Mouse (Mus musculus) forebrain, embryonic 13.5 days (tissue): ENCODE measurements at regions not wholly inside any gene's neighbourhood (a gene's known extent, or its start where the extent isn't known, plus 50 kb on each side); places are given as distances from the start of the nearest gene placed in this dataset.

Experiments used
- ATAC-seq: fragments of 200-750 bp; cut with Nextera tagmentation; 2 replicates; pipeline ENCODE4 v1.8.0; 2017
- H3K27ac ChIP-seq: fragments of 300-500 bp; sonication (generic); 2 replicates; pipeline ENCODE4 v1.5.1; 2015; ENCODE audit warnings: inconsistent platforms, mild to moderate bottlenecking, moderate library complexity
- H3K27me3 ChIP-seq: fragments of 300-500 bp; sonication (generic); 2 replicates; pipeline ENCODE4 v1.6.1; 2015; ENCODE audit warnings: mild to moderate bottlenecking, inconsistent platforms
- H3K36me3 ChIP-seq: fragments of 300-500 bp; sonication (generic); 2 replicates; pipeline ENCODE4 v1.6.1; 2015; ENCODE audit warnings: mild to moderate bottlenecking, inconsistent platforms; ENCODE audit not compliant: poor library complexity, severe bottlenecking
- H3K4me1 ChIP-seq: fragments of 300-500 bp; sonication (generic); 2 replicates; pipeline ENCODE4 v1.6.1; 2015; ENCODE audit warnings: inconsistent platforms
- H3K4me2 ChIP-seq: fragments of 300-500 bp; sonication (generic); 2 replicates; pipeline ENCODE4 v1.6.1; 2015; ENCODE audit warnings: inconsistent platforms, mild to moderate bottlenecking, moderate library complexity
- H3K4me3 ChIP-seq: fragments of 300-500 bp; sonication (generic); 2 replicates; pipeline ENCODE4 v1.5.1; 2015; ENCODE audit warnings: mild to moderate bottlenecking, inconsistent platforms
- H3K9ac ChIP-seq: fragments of 300-500 bp; sonication (generic); 2 replicates; pipeline ENCODE4 v1.6.1; 2015; ENCODE audit warnings: mild to moderate bottlenecking, inconsistent platforms
- H3K9me3 ChIP-seq: fragments of 300-500 bp; sonication (generic); replicated peaks from 2 replicates; pipeline ENCODE4 v1.6.1; 2016; ENCODE audit warnings: inconsistent platforms
- WGBS: fragments of 180-500 bp; shearing (Covaris S2); methylation state at CpG from one replicate; pipeline ENCODE4 v1.1.7; 2015; 5-methylcytosine and 5-hydroxymethylcytosine counted together

DNA sequence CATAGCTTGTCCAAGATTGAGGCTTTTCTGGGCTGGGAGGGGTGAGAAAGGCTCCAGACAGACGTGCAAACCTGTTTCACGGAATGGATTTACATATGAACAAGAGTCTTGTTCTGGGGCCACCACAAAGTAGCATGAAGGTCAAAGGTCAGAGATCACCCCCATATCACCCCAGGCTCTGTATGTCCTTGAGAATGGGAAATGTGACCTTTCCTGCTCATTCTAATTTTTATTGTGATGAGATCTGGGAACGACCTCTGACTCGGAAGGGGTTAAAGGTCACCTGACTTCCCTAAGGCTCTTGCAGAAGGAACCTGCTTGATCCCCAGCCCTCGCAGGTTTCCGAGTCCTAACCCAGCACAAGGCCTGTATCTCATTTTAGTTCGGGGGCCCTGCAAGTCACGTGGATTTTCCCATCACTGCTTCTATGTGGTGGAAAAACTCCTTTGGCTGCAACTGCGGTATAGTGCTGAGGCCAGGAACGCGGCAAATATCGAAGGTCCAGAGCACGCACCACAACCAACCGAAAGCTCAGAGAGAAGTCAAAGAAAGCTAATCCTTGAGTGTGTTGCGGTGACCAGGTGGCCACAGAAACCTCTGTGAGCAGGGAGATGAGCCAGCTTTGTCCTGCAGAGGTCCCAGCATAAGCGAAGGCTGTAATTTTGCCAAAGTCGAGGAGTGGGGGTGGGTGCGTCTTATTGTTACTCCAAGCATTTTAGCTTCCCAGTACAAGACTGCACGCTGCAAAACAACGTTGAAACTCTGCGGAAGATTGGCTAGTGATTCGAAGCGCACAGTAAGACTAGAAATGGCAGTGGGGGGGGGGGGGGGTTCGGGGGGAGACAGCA lies 166.1 kb upstream of the Gm3448 start:
- peak; percentile 61 for ATAC-seq
- Histone ChIP-seq H3K36me3 (no peaks in the 10 kb centered on the region), H3K27ac (peak overlapping the region; percentile 90), H3K4me2 (peak overlapping the region; percentile 61), H3K9me3 (no peaks in the 10 kb centered on the region), H3K4me3 (peak overlapping the region; percentile 33), H3K27me3 (no peaks in the 10 kb centered on the region), H3K9ac (peak overlapping the region; percentile 45; the same call in 1 of the 2 replicates), H3K4me1 (peaks cover 21% of the 10 kb centered on the region)
- WGBS = 20% methylated on average over 24 of the region's 24 CpGs

GRCm38 (mm10) chr17:15205799-15206198 lies 164.5 kb upstream of the Gm3448 start:
- 70% methylated on average over 4 of the region's 4 CpGs for WGBS
- no peak overlapping the region for H3K4me2 ChIP-seq

DNA sequence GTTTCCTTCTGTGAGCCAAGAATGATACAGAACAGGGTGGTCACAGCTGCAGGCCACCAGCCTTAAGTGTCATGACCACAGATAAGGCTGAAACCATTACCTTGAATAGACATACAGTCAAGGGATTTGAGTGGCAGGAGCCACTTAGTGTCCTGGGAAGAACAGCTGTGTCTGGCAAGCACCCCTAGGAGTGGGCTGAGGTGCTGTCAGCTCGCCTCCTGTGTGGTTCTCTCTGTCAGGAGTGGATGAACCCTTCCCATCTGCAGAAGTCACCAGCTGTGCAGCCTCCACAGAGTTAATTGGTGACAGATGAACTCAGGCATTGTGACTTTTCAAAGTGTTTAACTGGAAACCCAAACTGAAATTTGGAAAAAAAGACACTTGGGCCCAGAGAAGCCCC lies 163.2 kb upstream of the Gm3448 start:
- no peaks in the 10 kb centered on the region for H3K9me3 ChIP-seq
- H3K36me3 ChIP-seq = no peaks in the 10 kb centered on the region
- WGBS = 65% methylated on average over 1 of the region's 1 CpGs
- ATAC-seq = no peak
- H3K27ac ChIP-seq = no peak overlapping the region
- no peak overlapping the region for H3K9ac ChIP-seq
- H3K27me3 ChIP-seq = no peaks in the 10 kb centered on the region
- H3K4me1 ChIP-seq = peaks cover 24% of the 10 kb centered on the region
- H3K4me2 ChIP-seq = no peak overlapping the region
- no peak overlapping the region for H3K4me3 ChIP-seq

More at GRCm38 (mm10) chr17:15205799-15206198, 164.5 kb upstream of the Gm3448 start:
- no peak overlapping the region for H3K4me3 ChIP-seq
- H3K9me3 ChIP-seq = no peaks in the 10 kb centered on the region
- H3K27ac ChIP-seq = no peak overlapping the region
- H3K4me1 ChIP-seq = peaks cover 21% of the 10 kb centered on the region
- no peaks in the 10 kb centered on the region for H3K27me3 ChIP-seq
- no peaks in the 10 kb centered on the region for H3K36me3 ChIP-seq
- ATAC-seq = no peak
- no peak overlapping the region for H3K9ac ChIP-seq

GRCm38 (mm10) chr17:15199235-15199634 lies 157.9 kb upstream of the Gm3448 start:
- H3K4me1 ChIP-seq = peaks cover 29% of the 10 kb centered on the region
- WGBS = 14% methylated on average over 3 of the region's 3 CpGs
- H3K27ac ChIP-seq = peak overlapping the region; percentile 65
- no peaks in the 10 kb centered on the region for H3K9me3 ChIP-seq
- H3K4me3 ChIP-seq = no peak overlapping the region
- ATAC-seq = 0 out of 2 replicates have a peak, but pooled peaks have one; percentile 32
- H3K9ac ChIP-seq = no peak overlapping the region
- no peaks in the 10 kb centered on the region for H3K27me3 ChIP-seq
- no peak overlapping the region for H3K4me2 ChIP-seq
- no peaks in the 10 kb centered on the region for H3K36me3 ChIP-seq

GRCm38 (mm10) chr17:15197361-15197760 lies 156.0 kb upstream of the Gm3448 start:
- no peak overlapping the region for H3K4me3 ChIP-seq
- H3K36me3 ChIP-seq = no peaks in the 10 kb centered on the region
- H3K4me1 ChIP-seq = peaks cover 46% of the 10 kb centered on the region
- no peak for ATAC-seq
- H3K27ac ChIP-seq = no peak overlapping the region
- no peak overlapping the region for H3K9ac ChIP-seq
- H3K27me3 ChIP-seq = no peaks in the 10 kb centered on the region
- 92% methylated on average over 6 of the region's 6 CpGs for whole genome bisulfite sequencing
- no peak overlapping the region for H3K4me2 ChIP-seq
- H3K9me3 ChIP-seq = no peaks in the 10 kb centered on the region

DNA sequence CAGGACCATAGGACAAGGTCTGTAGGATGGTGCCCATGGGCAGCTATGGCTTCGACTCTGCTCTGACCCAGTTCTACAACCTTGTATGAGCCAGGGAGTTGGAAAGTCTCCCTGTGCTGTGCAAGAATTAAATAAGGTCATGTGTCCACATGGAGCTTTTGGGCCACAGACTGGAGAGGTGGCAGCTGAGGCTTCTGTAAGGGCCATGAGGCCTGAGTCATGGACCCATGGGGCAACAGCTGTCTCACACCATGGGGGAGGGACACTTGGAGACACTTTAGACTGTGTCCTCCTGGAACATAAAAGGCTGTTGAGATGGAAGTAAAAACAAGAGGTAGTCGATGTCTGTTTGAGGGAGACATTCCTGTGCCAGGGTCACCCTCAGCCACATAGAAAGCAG lies 154.5 kb upstream of the Gm3448 start:
- Histone ChIP-seq H3K36me3 (no peaks in the 10 kb centered on the region), H3K4me2 (no peak overlapping the region), H3K9me3 (no peaks in the 10 kb centered on the region), H3K27me3 (no peaks in the 10 kb centered on the region), H3K27ac (0 out of 2 replicates have a peak overlapping the region, but pooled peaks have one; percentile 66), H3K9ac (no peak overlapping the region), H3K4me1 (peaks cover 46% of the 10 kb centered on the region), H3K4me3 (no peak overlapping the region)
- WGBS = 95% methylated on average over 2 of the region's 2 CpGs
- ATAC-seq = no peak

GRCm38 (mm10) chr17:15194894-15195461 lies 153.6 kb upstream of the Gm3448 start:
- Histone ChIP-seq H3K27me3 (no peaks in the 10 kb centered on the region), H3K9me3 (no peaks in the 10 kb centered on the region), H3K27ac (peak overlapping the region; percentile 66), H3K4me3 (no peak overlapping the region), H3K4me2 (peak overlapping the region; percentile 21), H3K4me1 (peaks cover 46% of the 10 kb centered on the region), H3K9ac (peak overlapping the region; percentile 13; the same call in 1 of the 2 replicates), H3K36me3 (no peaks in the 10 kb centered on the region)
- WGBS = 8% methylated on average over 7 of the region's 7 CpGs
- peak; percentile 73 for ATAC-seq

GRCm38 (mm10) chr17:15193831-15194230 lies 152.5 kb upstream of the Gm3448 start:
- H3K9me3 ChIP-seq = no peaks in the 10 kb centered on the region
- peak overlapping the region; percentile 61; the same call in 1 of the 2 replicates for H3K27ac ChIP-seq
- H3K36me3 ChIP-seq = no peaks in the 10 kb centered on the region
- no peak for ATAC-seq
- H3K4me2 ChIP-seq = no peak overlapping the region
- no peak overlapping the region for H3K9ac ChIP-seq
- H3K4me1 ChIP-seq = peaks cover 36% of the 10 kb centered on the region
- no peaks in the 10 kb centered on the region for H3K27me3 ChIP-seq
- no peak overlapping the region for H3K4me3 ChIP-seq
- 61% methylated on average over 6 of the region's 6 CpGs for WGBS

DNA sequence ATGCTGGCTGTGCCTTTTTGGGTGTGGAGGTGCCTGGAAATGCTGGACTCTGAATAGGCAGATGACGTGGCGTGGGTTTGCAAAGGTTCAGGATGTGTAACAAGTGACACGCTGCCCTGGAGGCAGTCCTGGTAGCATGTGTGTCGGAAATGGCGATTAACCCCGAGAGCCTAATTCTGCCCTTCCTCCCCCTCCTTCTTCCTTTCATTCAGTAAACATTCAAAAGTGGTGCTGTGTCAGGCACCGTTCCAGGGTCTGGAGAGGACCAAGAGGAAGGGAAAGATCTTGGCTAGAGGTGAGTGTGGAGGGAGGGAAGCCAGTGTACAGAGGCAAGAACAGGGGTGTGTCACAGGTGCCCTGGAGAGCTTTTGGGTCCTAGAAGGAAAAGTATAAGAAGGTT lies 151.5 kb upstream of the Gm3448 start:
- H3K4me3 ChIP-seq = no peak overlapping the region
- no peaks in the 10 kb centered on the region for H3K36me3 ChIP-seq
- H3K9me3 ChIP-seq = no peaks in the 10 kb centered on the region
- no peak overlapping the region for H3K4me2 ChIP-seq
- ATAC-seq = no peak
- H3K27ac ChIP-seq = no peak overlapping the region; the same call in 1 of the 2 replicates
- H3K9ac ChIP-seq = no peak overlapping the region
- no peaks in the 10 kb centered on the region for H3K27me3 ChIP-seq
- WGBS = 71% methylated on average over 7 of the region's 7 CpGs
- H3K4me1 ChIP-seq = peaks cover 33% of the 10 kb centered on the region

- Histone ChIP-seq H3K27ac (peak overlapping the region; percentile 20; the same call in 1 of the 2 replicates), H3K36me3 (no peaks in the 10 kb centered on the region), H3K4me1 (peaks cover 31% of the 10 kb centered on the region), H3K9ac (no peak overlapping the region), H3K9me3 (no peaks in the 10 kb centered on the region), H3K4me2 (no peak overlapping the region), H3K27me3 (no peaks in the 10 kb centered on the region), H3K4me3 (no peak overlapping the region)
- 0% methylated on average over 5 of the region's 5 CpGs for WGBS
- ATAC-seq = peak; percentile 87
These were observed 143.9 kb upstream of the Gm3448 start for GRCm38 (mm10) chr17:15185217-15185616.

DNA sequence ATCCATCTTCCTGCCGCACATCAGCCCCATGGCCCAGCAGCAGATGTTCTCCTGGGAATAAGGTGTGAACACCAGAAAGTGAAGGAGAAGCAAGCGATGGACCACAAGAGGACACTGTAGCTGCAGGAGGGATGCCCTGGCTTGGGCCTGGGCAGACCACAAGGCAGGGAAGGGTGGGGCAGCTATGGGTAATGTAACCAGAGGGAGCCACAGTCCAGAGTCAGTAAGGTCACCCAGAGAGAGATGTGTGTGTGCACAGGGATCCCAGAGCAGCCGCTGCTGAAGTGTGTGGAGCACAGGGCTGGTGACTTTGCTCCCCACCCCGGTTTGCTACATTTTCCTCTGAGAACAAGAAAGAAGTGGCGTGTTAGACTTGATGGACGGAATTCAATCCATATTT lies 142.5 kb upstream of the Gm3448 start:
- no peak for ATAC-seq
- H3K9me3 ChIP-seq = no peaks in the 10 kb centered on the region
- H3K27me3 ChIP-seq = no peaks in the 10 kb centered on the region
- H3K4me3 ChIP-seq = no peak overlapping the region
- no peak overlapping the region for H3K27ac ChIP-seq
- no peak overlapping the region for H3K4me2 ChIP-seq
- no peak overlapping the region for H3K9ac ChIP-seq
- H3K4me1 ChIP-seq = peaks cover 38% of the 10 kb centered on the region
- H3K36me3 ChIP-seq = no peaks in the 10 kb centered on the region
- WGBS = 85% methylated on average over 6 of the region's 6 CpGs

- Histone ChIP-seq H3K27me3 (no peaks in the 10 kb centered on the region), H3K4me3 (no peak overlapping the region), H3K36me3 (no peaks in the 10 kb centered on the region), H3K9me3 (no peaks in the 10 kb centered on the region), H3K9ac (no peak overlapping the region), H3K4me1 (peaks cover 38% of the 10 kb centered on the region), H3K4me2 (no peak overlapping the region), H3K27ac (no peak overlapping the region)
- 0 out of 2 replicates have a peak, but pooled peaks have one; percentile 46 for ATAC-seq
- WGBS = 8% methylated on average over 4 of the region's 4 CpGs
These were observed 140.8 kb upstream of the Gm3448 start for GRCm38 (mm10) chr17:15182105-15182504.
